Mouse (Mus musculus) skeletal muscle tissue, postnatal 0 days (tissue): ENCODE measurements around the gene Ccdc3. TPM values are rescaled to one million over a fixed set of nuclear protein-coding genes. Genes with fewer than 3 reads are reported as not detected.

Experiments used
- polyA plus RNA-seq: library from polyadenylated mRNA; unstranded; fragments of >200 nt; fragmentation: Nextera tagmentation; extraction: Ambion mirVana; gene quantifications from 2 replicates; pipeline ENCODE4 v1.2.1, GENCODE M21; 2015

Gene Ccdc3
- polyA plus RNA-seq, result 5.6 and 6.9 TPM in 2 replicates

DNA sequence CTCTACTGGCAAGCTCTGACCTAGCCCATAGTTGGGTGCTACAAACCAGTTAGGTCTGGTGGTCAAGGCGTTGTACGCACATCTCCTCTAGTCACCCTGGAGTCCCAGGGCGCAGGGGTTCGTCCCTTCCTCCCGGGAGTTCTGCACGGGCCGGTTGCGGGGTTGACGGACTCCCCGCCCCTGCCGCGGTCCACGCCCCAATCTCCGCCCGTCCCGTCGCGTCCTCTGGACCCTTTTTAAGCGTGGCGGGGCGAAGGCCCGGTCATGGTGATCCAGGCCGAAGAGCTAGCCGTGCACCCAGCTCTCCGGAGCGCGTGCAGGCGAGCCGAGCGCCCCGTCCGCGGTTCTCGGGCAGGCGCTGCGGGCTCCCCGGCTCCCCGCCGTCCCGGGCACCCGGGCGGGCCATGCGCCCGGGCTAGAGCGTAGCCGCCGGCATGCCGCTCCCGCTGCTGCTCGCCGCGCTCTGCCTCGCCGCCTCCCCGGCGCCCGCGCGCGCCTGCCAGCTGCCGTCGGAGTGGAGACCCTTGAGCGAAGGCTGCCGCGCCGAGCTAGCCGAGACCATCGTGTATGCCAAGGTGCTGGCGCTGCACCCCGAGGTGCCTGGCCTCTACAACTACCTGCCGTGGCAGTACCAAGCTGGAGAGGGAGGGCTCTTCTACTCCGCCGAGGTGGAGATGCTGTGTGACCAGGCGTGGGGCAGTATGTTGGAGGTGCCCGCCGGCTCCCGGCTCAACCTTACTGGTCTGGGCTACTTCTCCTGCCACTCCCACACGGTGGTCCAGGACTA, at the start of gene Ccdc3:
Ccdc3 (plus strand) TSS at position 277 of the 787 bp plus-strand sequence.

Other genes starting within 250 kb of the Ccdc3 start
- gene Phyh, start 218.8 kb upstream of the Ccdc3 start, polyA plus RNA-seq, result 46.5 and 48.1 TPM in 2 replicates
- gene Ucma, start 161.7 kb upstream of the Ccdc3 start, polyA plus RNA-seq, result 1.7 TPM in 1 of 2 replicates, not detected in the other
- 2.3 and 2.8 TPM in 2 replicates for gene Mcm10, start 125.0 kb upstream of the Ccdc3 start, polyA plus RNA-seq
- gene Optn, start 73.7 kb upstream of the Ccdc3 start, polyA plus RNA-seq, result 7.9 and 14.0 TPM in 2 replicates